Mouse (Mus musculus) urinary bladder, postnatal 10 days (tissue): ENCODE measurements around the gene Praf2.
"Not testable (repeated sequence)": the region's sequence is repeated elsewhere in the genome, so short reads cannot be mapped to it uniquely, and the experiment has no call there.

Experiments used
- DNase-seq: peaks from one replicate; pipeline ENCODE4 v3.0.0; 2022; ENCODE audit warnings: low spot score

Praf2 gene

GRCm38 (mm10) chrX:7728215-7728921 is at the start of gene Praf2:
Gene Praf2, plus strand, starts transcription at chrX:7728439.
- DNase-seq, result no peak

GRCm38 (mm10) chrX:7678986-7679385 is 49.3 kb upstream of the Praf2 start:
- no peak for DNase-seq

DNA sequence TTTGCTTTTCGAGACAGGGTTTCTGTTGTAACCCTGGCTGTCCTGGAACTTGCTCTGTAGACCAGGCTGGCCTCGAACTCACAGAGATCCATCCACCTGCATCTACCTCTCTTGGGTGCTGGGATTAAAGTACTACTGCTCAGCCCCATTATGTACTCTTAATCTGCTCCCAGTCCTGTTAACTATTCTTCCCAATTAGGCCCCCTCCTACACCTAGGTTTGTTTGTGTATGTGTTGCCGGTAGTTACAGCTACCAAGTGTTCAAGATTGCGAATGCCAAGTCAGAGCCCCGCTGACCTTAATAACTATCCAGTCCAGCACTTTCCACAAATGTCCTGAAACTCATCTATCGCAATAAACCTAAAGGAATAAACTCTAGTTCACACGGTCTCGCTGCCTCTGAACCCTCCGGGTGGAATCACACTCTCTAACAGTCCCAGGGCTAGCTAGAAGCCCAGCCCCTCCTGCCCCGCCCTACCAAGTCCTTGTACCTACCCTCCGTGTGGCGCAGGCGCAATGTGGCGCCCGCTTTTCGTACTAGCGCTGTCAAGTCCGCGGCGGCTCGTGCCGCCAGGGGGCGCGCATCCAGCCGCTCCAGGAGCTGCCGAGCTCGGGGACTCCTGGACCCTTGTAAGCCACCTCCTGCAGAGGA is 48.7 kb upstream of the Praf2 start:
- no peak for DNase-seq

DNA sequence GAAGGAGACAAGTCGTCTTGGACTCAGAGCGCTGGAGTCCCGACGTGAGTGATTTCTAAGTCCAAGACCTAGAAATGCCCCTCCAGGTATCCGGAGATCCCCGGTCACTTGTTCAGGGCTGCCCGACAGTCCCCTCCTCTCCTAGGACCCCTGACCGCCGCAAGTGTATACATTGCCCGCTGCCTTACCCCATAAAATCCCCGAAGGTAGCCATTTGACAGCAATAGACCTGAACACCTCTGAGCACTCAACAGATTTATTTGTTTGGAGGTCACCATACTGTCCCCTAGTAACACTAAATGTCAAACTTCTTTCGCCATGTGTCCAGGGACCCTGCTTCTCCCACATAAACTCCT is 48.2 kb upstream of the Praf2 start:
- DNase-seq, result no peak

GRCm38 (mm10) chrX:7680864-7681263 is 47.4 kb upstream of the Praf2 start, which contains the start of gene Magix:
Gene Magix, minus strand, starts transcription at chrX:7681251.
- no peak for DNase-seq

GRCm38 (mm10) chrX:7688321-7688720 is 39.9 kb upstream of the Praf2 start:
- DNase-seq, result no peak

DNA sequence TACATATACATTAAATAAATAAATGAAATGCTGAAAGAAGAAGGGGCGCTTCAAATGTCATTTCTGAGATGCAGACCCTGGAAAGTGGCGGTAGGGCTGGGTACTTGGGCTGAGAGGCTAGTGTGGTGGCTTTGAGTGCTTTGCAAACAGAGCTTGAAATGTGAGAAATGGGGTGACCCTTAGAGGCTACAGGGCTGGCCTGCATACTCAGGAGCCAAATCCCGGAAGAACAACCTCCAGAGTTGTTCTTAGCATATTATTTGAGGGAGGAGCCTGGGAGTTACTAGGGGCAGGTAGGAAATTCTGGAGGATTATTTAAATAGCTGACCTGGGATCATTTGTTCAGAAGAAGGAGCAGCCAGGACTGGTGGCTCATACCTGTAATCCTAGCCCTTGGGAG is 37.8 kb upstream of the Praf2 start:
- no peak for DNase-seq

- no peak for DNase-seq
Observed at GRCm38 (mm10) chrX:7692862-7693261, 35.4 kb upstream of the Praf2 start.

DNA sequence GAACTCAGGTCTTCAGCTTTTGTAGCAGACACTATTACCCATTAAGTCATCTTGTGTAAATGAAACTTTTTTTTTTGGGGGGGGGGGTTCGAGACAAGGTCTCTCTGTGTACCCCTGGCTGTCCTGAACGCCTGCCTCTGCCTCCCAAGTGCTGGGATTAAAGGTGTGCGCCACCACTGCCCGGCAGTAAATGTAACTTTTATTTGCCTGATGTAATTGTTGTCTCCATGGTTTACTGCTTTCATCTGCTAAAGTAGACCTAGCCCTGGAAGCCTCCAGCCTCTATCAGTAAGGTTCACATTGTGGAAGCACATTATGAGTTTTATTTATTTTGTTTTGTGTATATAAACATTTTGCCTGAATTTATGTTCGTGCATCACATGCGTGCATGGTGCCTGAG is 31.7 kb upstream of the Praf2 start:
- no peak for DNase-seq

GRCm38 (mm10) chrX:7696954-7697381 is 31.3 kb upstream of the Praf2 start, which contains the start of gene Gpkow:
Gene Gpkow, plus strand, starts transcription at chrX:7697131.
- DNase-seq, result peak; percentile 13

DNA sequence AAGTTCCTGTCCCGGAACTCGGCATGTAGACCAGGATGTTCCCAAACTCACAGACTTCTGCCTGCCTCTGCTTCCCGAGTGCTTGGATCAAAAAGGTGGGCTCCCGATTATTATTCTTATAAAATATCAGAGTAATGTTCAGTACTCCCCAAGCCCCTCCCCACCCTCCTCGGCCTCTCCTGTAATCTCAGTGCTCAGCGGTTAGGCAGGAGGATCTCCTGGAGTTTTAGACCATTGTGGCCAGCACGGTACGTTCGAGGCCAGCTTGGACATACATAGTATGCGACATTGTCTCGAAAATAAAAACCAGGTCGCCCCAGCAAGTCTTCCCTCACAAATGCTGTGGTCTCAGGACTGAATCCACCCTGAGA is 14.5 kb upstream of the Praf2 start:
- DNase-seq, result not testable (repeated sequence)

DNA sequence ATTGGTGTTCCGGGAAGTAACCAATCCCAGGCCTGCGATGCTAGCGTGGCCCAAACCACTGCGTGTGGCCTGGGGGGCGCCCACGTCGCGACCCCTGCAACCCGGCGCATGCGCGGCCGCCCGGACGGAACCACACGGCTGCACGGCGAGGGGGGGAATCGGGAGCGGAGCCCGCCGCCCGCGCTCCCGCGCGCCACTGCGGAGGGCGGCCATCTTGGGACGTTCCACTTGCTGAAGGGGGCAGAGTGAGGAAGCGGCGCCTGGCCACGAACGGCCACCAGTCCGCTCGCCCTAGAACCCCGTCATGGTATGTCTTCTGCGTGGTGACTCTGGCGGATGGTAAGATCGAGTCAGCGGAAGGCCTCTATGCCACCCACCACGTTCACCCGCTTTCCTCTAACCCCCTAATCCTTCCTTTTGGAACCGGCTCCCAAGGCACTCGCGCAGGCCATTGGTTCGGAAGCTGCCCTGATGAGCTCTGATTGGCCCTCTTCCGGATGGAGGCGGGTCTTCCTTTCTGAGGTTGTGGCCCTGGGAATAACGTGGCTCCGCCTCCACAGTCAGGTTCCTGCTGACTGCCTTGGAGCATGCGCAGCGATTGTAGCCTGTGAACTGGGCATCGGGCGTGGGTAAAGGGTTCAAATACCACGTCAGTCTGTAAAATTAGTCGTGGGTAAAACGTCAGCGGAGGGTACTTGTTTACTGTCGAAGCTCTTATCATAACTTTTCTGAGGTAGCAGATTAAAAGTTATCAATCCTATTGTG is 13.9 kb upstream of the Praf2 start, which contains the start of gene Wdr45:
Wdr45 (plus strand) TSS at position 199 of the 765 bp plus-strand sequence.
- DNase-seq, result peak; percentile 59

GRCm38 (mm10) chrX:7716058-7716457 is 12.2 kb upstream of the Praf2 start:
- not testable (repeated sequence) for DNase-seq

DNA sequence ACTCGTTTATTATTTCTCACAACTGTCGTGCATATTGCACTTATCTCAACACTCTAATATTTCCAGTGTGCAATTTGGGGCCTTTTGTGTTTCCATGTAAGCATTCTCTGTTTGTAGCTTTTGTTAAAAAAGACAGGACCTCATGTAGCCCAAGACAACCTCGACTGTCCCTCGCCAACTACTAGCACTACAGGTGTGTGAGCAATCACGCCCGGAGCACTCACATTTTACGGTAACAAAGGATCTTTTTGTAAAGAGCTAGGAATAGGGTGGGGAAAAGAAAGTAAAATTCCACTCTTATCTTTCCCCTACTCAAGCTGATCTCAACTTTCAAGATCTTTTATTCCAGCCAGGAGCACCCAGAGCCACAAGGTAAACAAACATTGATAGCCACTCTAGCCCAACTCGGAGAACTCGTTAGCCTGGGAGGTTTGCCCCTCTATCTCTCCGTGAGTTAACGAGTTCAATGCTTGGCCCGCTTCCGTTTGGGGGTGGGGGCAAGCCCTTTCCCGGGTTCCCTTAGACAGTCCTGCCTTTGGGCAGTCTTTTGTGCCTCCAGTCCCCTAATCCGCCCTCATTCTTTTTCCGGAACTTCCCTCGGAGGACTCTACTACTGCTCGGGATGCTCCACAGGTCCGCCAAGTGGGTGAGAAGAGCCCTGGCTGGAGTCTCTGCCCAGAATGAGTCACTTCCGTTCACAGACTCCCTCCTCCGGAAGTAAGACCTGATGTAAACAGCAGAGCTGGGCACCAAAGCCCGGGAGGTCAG is 6.5 kb upstream of the Praf2 start, which contains the start of gene Gm45208:
Gm45208 (plus strand) TSS at position 732 of the 768 bp plus-strand sequence.
- DNase-seq, result peak; percentile 14

GRCm38 (mm10) chrX:7722282-7722611 is 6.0 kb upstream of the Praf2 start:
- no peak for DNase-seq

DNA sequence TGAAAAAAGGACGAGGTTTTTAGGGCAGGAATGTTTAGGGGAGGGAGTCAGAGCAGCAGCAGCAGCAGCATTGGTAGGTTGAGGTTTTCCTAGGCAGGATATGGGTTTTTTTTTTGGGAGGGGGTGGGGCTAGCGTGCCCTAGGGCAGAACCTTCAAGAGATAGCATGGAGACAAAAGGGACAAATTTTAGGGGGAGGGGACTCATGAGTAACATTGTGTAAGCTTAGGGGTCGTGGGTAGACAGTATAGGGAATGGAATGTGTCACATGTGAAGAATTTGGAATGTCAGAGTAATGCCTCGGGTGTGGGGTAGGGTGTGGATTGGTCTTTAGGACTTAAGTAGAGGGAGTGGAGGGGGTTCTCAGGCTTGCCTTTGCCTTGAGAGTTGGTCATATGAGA is 5.5 kb upstream of the Praf2 start:
- DNase-seq, result no peak

DNA sequence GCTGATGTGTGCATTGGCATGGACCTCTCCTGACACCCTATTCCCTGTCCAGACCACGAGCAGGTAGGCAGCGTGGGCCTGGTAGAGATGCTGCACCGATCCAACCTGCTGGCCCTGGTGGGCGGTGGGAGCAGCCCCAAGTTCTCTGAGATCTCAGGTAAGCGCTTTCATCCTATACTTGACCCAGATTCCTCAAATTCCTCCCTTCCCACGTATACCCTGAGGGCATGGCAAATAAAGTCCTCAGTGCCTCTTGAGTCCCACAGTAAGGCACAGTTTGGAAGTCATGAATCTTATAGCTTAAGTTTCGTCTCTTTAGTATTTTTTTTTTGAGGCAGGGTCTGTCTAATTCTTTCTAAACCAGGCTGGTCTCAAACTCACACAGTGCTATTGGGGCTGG is 4.1 kb upstream of the Praf2 start:
- no peak for DNase-seq

GRCm38 (mm10) chrX:7725841-7726240 is 2.4 kb upstream of the Praf2 start:
- no peak for DNase-seq

DNA sequence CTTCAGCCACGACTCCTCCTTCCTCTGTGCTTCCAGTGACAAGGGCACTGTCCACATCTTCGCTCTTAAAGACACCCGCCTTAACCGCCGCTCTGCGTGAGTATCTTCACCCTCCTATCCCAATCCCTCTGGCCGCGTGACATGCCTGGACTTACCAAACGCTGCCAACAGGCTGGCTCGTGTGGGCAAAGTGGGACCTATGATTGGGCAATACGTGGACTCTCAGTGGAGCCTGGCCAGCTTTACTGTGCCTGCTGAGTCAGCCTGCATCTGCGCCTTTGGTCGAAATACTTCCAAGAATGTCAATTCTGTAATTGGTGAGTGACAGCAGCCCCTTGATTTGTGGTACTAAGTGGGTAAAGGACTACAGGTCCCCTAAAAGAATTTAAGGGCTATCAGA is 1.1 kb upstream of the Praf2 start:
- DNase-seq, result no peak

GRCm38 (mm10) chrX:7728922-7729265 is 655 bp downstream of the Praf2 start:
- DNase-seq, result no peak

- DNase-seq, result no peak
Observed at GRCm38 (mm10) chrX:7733571-7734156, 5.4 kb downstream of the Praf2 start.
